Mouse (Mus musculus) mouse trophoblast stem cell (cell line): Measurements from ENCODE around the gene Slc25a34.

Source experiments
- in situ Hi-C, 2 experiments: fragments of 300-500 bp; cut with MseI, MboI; formaldehyde crosslinking; loops; 2 replicates in 1 of 2; 3 replicates in 1 of 2; pipeline ENCODE4 v1.15.1; 2025

Gene Slc25a34

GRCm38 (mm10) chr4:141618565-141619243 is 4.9 kb downstream of the Slc25a34 start, which contains the start of gene Tmem82:
Gene Tmem82, minus strand, starts transcription at chr4:141618633.
- in situ Hi-C loops, result no loop called here

- in situ Hi-C loops, result no loop called here
These were observed 5.6 kb downstream of the Slc25a34 start for GRCm38 (mm10) chr4:141617863-141618564.

GRCm38 (mm10) chr4:141617299-141617698 is 6.3 kb downstream of the Slc25a34 start:
- in situ Hi-C loops, result no loop called here

- in situ Hi-C loops, result no loop called here
These were observed 6.8 kb downstream of the Slc25a34 start for GRCm38 (mm10) chr4:141616811-141617210.

- in situ Hi-C loops, result no loop called here
These were observed 8.7 kb downstream of the Slc25a34 start for GRCm38 (mm10) chr4:141614946-141615345.

- in situ Hi-C loops, result no loop called here
These were observed 14.1 kb downstream of the Slc25a34 start for GRCm38 (mm10) chr4:141609538-141609937.

GRCm38 (mm10) chr4:141605861-141606260 is 17.8 kb downstream of the Slc25a34 start, which contains the start of gene Fblim1:
Gene Fblim1, minus strand, starts transcription at chr4:141606096.
- in situ Hi-C loops, result no loop called here

GRCm38 (mm10) chr4:141605421-141605820 is 18.2 kb downstream of the Slc25a34 start:
- in situ Hi-C loops, result no loop called here

- in situ Hi-C loops, result no loop called here
These were observed 19.1 kb downstream of the Slc25a34 start for GRCm38 (mm10) chr4:141604493-141604892.

- in situ Hi-C loops, result no loop called here
These were observed 19.7 kb downstream of the Slc25a34 start for GRCm38 (mm10) chr4:141603921-141604320.

- in situ Hi-C loops, result no loop called here
These were observed 20.9 kb downstream of the Slc25a34 start for GRCm38 (mm10) chr4:141602523-141603223.

GRCm38 (mm10) chr4:141601148-141601862 is 22.3 kb downstream of the Slc25a34 start:
- in situ Hi-C loops, result no loop called here

GRCm38 (mm10) chr4:141600364-141600763 is 23.3 kb downstream of the Slc25a34 start:
- in situ Hi-C loops, result no loop called here

- in situ Hi-C loops, result no loop called here
These were observed 24.1 kb downstream of the Slc25a34 start for GRCm38 (mm10) chr4:141599251-141600141.

- in situ Hi-C loops, result no loop called here
These were observed 24.7 kb downstream of the Slc25a34 start for GRCm38 (mm10) chr4:141598894-141599250.

GRCm38 (mm10) chr4:141598199-141598893 is 25.3 kb downstream of the Slc25a34 start:
- in situ Hi-C loops, result no loop called here

GRCm38 (mm10) chr4:141596700-141597328 is 26.8 kb downstream of the Slc25a34 start:
- in situ Hi-C loops, result no loop called here

GRCm38 (mm10) chr4:141595605-141596268 is 27.9 kb downstream of the Slc25a34 start:
- in situ Hi-C loops, result no loop called here

GRCm38 (mm10) chr4:141595138-141595537 is 28.5 kb downstream of the Slc25a34 start:
- in situ Hi-C loops, result no loop called here
